Mouse (Mus musculus) G1E (cell line): ENCODE results near the gene Itgax. TPM values are rescaled to one million over a fixed set of nuclear protein-coding genes. Genes with fewer than 3 reads are reported as not detected.

Experiments used
- ATAC-seq: 2 replicates; pipeline ENCODE4 v1.8.0; 2016; ENCODE audit warnings: mild to moderate bottlenecking; ENCODE audit not compliant: insufficient number of reproducible peaks, poor library complexity, low FRiP score, severe bottlenecking; ENCODE audit errors: extremely low read depth
- DNase-seq: peaks from one replicate; pipeline ENCODE4 v3.0.0; 2012; ENCODE audit warnings: low spot score
- H3K27me3 ChIP-seq: 2 replicates; pipeline ENCODE4 v1.6.1; 2012; ENCODE audit warnings: mild to moderate bottlenecking, low read length, inconsistent platforms; ENCODE audit not compliant: insufficient read depth
- H3K36me3 ChIP-seq: replicated peaks from 2 replicates; pipeline ENCODE3; 2012; ENCODE audit warnings: mild to moderate bottlenecking, inconsistent platforms
- H3K4me1 ChIP-seq: 2 replicates; pipeline ENCODE4 v1.6.1; 2012; ENCODE audit warnings: low read depth, low read length, inconsistent platforms, mixed read lengths; ENCODE audit not compliant: insufficient read depth
- H3K4me3 ChIP-seq: 2 replicates; pipeline ENCODE4 v1.5.1; 2012; ENCODE audit warnings: low read depth, mild to moderate bottlenecking, inconsistent platforms, low read length, moderate library complexity, mixed read lengths
- H3K9me3 ChIP-seq: replicated peaks from 2 replicates; pipeline ENCODE4 v1.6.1; 2012; ENCODE audit warnings: inconsistent platforms
- CTCF ChIP-seq: IDR thresholded peaks from 2 replicates; pipeline ENCODE4 v1.5.1; 2012; ENCODE audit warnings: low read depth, low read length, inconsistent platforms, mixed read lengths
- GATA1 ChIP-seq: IDR thresholded peaks from 2 replicates; pipeline ENCODE4 v1.6.1; 2012; ENCODE audit warnings: borderline replicate concordance, low read length, inconsistent platforms, mixed read lengths
- GATA2 ChIP-seq: IDR thresholded peaks from 2 replicates; pipeline ENCODE4 v1.6.1; 2012; ENCODE audit warnings: low read depth, low read length, inconsistent platforms, borderline replicate concordance
- POLR2AphosphoS5 ChIP-seq: IDR thresholded peaks from 2 replicates; pipeline ENCODE4 v1.6.1; 2012; ENCODE audit warnings: low read depth, low read length, inconsistent platforms; ENCODE audit not compliant: insufficient replicate concordance
- TAL1 ChIP-seq: conservative IDR thresholded peaks from 2 replicates; pipeline ENCODE4 v1.6.1; 2012; ENCODE audit warnings: low read depth, low read length, inconsistent platforms, mixed read lengths
- polyA plus RNA-seq: library from polyadenylated mRNA; stranded (reverse); fragments of >175 nt; gene quantifications from 2 replicates; pipeline ENCODE4 v1.2.3, GENCODE M21; 2012
- total RNA-seq, 2 experiments: library from RNA; stranded (forward) in 1 of 2; stranded (reverse) in 1 of 2; fragments of 200-1000 nt in 1 of 2; fragments of >200 nt in 1 of 2; fragmentation: Nextera tagmentation in 1 of 2; gene quantifications; 2 replicates each; pipeline ENCODE4 v1.2.3; 2014 to 2017

The Itgax gene
- total and polyA plus RNA-seq, 3 experiments: 0.11 TPM; not detected in 2

- ATAC-seq: no peak
- H3K36me3 ChIP-seq: no peaks in the 10 kb centered on the region
- TF ChIP-seq POLR2AphosphoS5: no peak
- no peak for TF ChIP-seq TAL1
- no peak for TF ChIP-seq CTCF
- TF ChIP-seq GATA2: no peak
- TF ChIP-seq GATA1: no peak
These were observed 21.9 kb upstream of the Itgax start for GRCm38 (mm10) chr7:128107462-128107861.

DNA sequence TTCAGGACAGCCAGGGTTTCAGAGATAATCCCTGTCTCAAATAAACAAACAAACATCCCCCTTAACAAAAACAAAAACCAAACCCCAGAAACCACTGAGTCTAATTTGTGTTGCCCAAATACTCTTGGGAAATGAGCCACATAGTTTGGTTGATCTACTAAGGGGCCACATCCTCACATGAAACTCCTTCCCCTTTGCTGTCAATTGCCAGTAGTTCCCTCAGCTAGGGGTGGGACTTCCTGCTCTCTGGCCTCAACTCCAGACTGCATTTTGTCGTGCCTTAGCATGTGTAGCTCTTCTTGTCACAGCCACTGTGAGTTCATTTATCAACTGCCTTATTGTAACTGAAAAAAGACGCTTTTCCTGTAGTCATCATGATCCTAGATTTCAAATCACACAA lies 19.0 kb upstream of the Itgax start:
- Histone ChIP-seq H3K4me3 (no peak overlapping the region), H3K4me1 (no peaks in the 10 kb centered on the region), H3K9me3 (no peaks in the 10 kb centered on the region), H3K27me3 (peaks cover 16% of the 10 kb centered on the region), H3K36me3 (no peaks in the 10 kb centered on the region)
- DNase-seq (no peak), ATAC-seq (no peak)
- TF ChIP-seq TAL1 (no peak), POLR2AphosphoS5 (no peak), GATA1 (no peak), GATA2 (no peak), CTCF (no peak)

More at GRCm38 (mm10) chr7:128107462-128107861, 21.9 kb upstream of the Itgax start:
- H3K4me1 ChIP-seq: no peaks in the 10 kb centered on the region
- peaks cover 19% of the 10 kb centered on the region for H3K27me3 ChIP-seq
- H3K4me3 ChIP-seq: no peak overlapping the region
- DNase-seq: no peak
- H3K9me3 ChIP-seq: no peaks in the 10 kb centered on the region

- H3K36me3 ChIP-seq: no peaks in the 10 kb centered on the region
- H3K9me3 ChIP-seq: no peaks in the 10 kb centered on the region
- no peak for ATAC-seq
- H3K27me3 ChIP-seq: peaks cover 16% of the 10 kb centered on the region
- DNase-seq: no peak
- H3K4me3 ChIP-seq: no peak overlapping the region
- no peaks in the 10 kb centered on the region for H3K4me1 ChIP-seq
- TF ChIP-seq CTCF (no peak), GATA2 (no peak), POLR2AphosphoS5 (no peak), TAL1 (no peak), GATA1 (no peak)
These were observed 17.2 kb upstream of the Itgax start for GRCm38 (mm10) chr7:128112131-128112530.

DNA sequence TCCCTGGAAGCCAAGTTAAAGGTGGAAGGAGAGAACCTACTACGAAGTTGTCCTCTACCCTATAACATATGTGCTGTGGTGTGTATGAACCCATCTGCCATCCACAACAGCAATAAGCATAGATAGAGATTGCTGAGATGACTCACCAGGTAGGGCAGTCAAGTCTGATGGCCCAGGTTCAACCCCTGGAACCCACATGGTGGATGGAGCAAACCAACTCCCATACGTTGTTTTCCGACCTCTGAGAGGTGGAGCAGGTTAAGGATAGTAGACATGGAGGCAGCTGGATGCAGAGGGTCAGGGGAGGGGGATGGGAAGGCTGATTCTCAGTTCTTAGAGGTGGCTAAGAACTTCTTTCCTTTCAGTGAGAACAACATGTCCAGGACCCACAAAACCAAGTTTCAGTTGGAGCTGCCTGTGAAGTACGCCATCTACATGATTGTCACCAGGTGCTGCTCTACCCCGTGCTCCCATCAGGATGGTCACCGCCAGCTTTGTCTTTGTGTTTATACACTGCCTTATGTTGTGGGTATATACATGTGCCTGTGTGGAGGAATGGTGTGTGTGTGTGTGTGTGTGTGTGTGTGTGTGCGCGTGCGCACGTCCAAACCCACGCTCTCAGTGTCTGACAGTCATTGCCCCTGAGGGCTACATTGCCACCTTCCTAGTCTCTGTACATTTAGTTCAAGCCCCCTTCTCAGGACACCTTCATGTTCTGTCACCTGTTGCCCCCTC lies 14.8 kb upstream of the Itgax start:
- no peak for TF ChIP-seq GATA1
- TF ChIP-seq CTCF: no peak
- TF ChIP-seq TAL1: no peak
- TF ChIP-seq POLR2AphosphoS5: no peak
- no peak for TF ChIP-seq GATA2
- no peaks in the 10 kb centered on the region for H3K36me3 ChIP-seq
- no peak overlapping the region for H3K4me3 ChIP-seq
- H3K9me3 ChIP-seq: no peaks in the 10 kb centered on the region
- DNase-seq (no peak), ATAC-seq (no peak)
- H3K27me3 ChIP-seq: peaks cover 10% of the 10 kb centered on the region
- H3K4me1 ChIP-seq: no peaks in the 10 kb centered on the region

DNA sequence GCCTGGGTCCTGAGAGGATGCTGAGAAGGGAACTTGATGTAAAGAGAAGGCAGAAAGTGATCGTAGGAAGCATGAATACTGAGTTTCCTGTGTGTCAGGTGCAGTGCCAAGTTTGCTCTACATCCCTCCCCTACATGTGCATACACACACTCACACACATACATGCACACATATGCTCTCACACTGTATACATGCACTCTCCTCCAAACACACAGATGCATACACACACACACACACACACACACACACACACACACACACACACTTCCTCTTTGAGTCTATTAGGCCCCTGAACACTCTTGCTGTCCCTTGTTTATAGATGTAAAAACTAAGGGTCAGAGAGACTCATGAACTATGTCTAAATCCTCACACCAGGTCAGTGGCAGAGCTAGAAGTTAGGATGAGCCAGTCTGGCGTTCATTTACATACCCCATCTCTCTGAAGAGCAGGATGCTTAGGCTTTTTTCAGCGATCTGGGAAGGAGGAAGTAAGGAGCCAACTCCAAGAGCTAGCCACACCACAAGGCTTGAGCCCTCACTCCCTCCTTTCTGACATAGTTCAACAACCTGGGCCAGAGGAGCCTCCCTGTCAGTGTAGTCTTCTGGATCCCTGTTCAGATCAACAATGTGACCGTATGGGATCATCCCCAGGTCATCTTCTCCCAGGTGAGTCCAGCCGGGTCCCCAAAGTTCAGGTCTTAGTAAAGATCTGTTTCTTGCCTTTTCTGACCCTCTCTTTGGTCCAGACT lies 14.0 kb upstream of the Itgax start:
- Histone ChIP-seq H3K9me3 (no peaks in the 10 kb centered on the region), H3K4me3 (no peak overlapping the region), H3K4me1 (no peaks in the 10 kb centered on the region), H3K27me3 (peaks cover 10% of the 10 kb centered on the region), H3K36me3 (no peaks in the 10 kb centered on the region)
- no peak for TF ChIP-seq GATA1
- no peak for TF ChIP-seq GATA2
- no peak for TF ChIP-seq TAL1
- TF ChIP-seq CTCF: no peak
- no peak for TF ChIP-seq POLR2AphosphoS5
- DNase-seq: no peak
- no peak for ATAC-seq

DNA sequence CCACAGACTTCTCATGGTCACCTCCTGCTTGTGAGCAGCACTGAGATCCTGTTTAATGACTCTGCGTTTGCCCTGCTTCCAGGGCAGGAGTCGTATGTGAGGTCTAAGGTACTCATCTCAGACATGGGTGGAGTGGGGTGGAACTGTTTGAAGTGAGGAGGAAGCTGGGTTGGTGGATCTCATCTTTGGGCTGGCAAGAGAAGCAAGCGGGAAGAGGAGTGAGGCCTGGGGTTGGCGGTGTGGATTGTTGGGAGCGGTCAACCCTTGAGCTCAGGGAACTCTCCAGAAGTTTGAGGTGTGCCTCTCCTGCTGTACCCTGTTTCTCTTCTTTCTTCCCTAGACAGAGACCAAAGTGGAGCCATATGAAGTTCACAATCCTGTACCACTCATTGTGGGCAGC lies 13.0 kb upstream of the Itgax start:
- Histone ChIP-seq H3K4me1 (no peaks in the 10 kb centered on the region), H3K27me3 (peaks cover 10% of the 10 kb centered on the region), H3K36me3 (no peaks in the 10 kb centered on the region), H3K4me3 (no peak overlapping the region), H3K9me3 (no peaks in the 10 kb centered on the region)
- DNase-seq (no peak), ATAC-seq (no peak)
- TF ChIP-seq GATA1: no peak
- TF ChIP-seq POLR2AphosphoS5: no peak
- no peak for TF ChIP-seq TAL1
- no peak for TF ChIP-seq CTCF
- TF ChIP-seq GATA2: no peak
